Mouse (Mus musculus): ENCODE measurements at regions not wholly inside any gene's neighbourhood (a gene's known extent, or its start where the extent isn't known, plus 50 kb on each side); places are given as distances from the start of the nearest gene placed in this dataset.

DNA sequence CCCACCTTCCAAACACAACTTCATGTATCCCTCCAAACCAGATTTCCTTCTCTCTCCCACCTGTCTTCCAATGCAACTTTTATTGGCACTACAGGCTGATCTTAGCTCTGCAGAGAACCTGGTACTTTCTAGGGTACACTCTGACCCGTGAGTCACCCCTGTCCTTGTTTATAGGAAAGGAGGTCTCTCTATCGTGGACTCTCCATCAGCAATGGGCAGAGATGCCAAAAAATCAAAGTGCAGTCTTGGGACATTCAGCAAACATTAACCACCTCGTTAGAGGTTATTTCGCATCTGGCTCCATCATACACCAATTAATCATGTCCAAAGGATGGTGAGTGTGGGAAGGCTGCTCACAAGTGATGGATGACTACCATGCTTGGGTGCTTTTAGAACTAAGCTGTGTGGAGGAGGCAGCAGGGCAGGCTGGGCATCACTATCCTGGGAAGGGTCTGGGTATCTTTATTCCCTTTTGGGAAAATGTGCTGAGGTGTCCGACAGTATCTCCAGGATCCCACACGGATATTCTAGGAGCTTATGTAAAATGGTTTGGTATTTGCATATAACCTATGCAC is 214.0 kb upstream of the Dynlrb2 start:
- no peak for DNase-seq (ENCODE audit: low read depth)

DNA sequence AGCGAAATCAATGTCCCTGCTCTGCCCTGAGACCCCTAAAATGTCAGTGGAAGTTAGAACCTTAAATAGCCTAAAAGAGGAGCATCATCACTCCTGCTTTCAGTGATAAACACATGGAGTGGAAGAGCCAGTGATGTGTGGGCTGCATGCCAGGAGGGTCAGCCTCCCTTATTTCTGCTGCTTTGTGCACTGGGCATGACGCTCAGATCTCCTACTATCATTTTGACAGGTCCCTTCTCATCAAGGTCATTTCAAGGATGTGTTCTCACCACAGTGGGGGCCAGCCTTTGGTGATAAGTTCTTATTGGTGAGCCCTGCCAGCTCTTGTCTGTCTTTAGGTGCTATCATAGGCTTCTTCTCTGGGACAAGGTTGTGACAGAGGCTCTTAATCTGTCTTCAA is 215.5 kb upstream of the Dynlrb2 start:
- DNase-seq (ENCODE audit: low read depth): no peak

GRCm38 (mm10) chr8:116283990-116284389 is 220.8 kb upstream of the Dynlrb2 start:
- DNase-seq (ENCODE audit: low read depth): no peak

DNA sequence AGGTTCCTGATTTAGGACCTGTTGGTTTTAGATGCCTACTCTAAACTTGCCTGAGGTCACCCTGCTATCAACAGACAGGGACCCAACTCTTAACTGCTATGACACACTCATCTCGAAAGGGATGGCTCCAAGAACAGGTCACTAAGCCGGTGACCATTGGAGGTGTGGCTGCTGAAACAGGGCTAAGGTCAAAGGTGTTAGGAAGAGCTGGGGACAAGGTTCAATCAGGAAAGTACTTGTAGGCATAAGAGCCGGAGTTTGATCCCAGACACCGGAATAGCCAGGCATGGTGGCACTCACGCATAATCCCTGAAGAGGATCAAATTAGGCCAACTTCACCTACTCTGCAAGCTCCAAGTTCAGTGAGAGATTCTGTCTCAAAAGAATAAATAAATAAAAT is 222.4 kb upstream of the Dynlrb2 start:
- DNase-seq (ENCODE audit: low read depth): no peak

DNA sequence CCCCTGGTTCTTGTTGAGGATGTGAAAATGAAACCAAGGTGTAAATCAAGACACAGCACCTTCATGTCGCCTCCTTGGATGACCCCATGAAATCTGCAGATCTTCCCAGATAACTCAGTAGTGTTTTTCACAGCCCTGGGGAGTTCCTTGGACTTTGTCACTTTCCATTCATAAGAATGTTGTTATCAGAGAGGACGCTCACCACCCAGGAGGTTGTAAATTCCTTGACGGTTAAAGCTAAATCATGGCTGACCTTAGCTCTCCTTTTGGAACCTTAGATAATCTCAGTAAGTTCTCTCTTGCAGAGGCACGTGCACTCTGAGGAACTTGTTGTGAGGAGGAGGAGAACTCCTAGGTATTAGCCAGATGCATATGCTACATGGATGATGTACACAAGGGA is 229.8 kb upstream of the Dynlrb2 start:
- no peak for DNase-seq (ENCODE audit: low read depth)

- no peak for DNase-seq (ENCODE audit: low read depth)
Observed at GRCm38 (mm10) chr8:116271238-116271637, 233.5 kb upstream of the Dynlrb2 start.

GRCm38 (mm10) chr8:116269393-116269792 is 235.4 kb upstream of the Dynlrb2 start:
- no peak for DNase-seq (ENCODE audit: low read depth)

DNA sequence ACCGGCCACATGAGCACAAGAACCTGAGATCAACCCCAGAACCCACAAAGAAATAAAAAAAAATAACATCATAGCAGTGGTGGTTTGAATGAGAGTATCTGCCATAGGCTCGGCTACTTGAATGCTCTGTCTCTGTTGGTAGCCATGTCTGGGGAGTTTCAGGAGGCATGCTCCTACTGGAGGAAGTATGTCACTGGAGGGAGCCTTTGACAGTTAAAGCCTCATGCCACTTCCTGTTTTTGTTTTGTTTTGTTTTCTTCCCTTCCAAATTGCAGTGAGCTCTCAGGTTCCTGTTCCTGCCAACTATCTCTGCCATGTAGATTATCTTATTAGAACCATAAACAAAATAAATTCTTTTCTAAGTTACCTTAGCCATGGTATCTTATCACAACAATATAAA is 236.1 kb upstream of the Dynlrb2 start:
- DNase-seq (ENCODE audit: low read depth): no peak

GRCm38 (mm10) chr8:116268161-116268560 is 236.6 kb upstream of the Dynlrb2 start:
- no peak for DNase-seq (ENCODE audit: low read depth)

GRCm38 (mm10) chr8:116267021-116267420 is 237.8 kb upstream of the Dynlrb2 start:
- DNase-seq (ENCODE audit: low read depth): no peak

DNA sequence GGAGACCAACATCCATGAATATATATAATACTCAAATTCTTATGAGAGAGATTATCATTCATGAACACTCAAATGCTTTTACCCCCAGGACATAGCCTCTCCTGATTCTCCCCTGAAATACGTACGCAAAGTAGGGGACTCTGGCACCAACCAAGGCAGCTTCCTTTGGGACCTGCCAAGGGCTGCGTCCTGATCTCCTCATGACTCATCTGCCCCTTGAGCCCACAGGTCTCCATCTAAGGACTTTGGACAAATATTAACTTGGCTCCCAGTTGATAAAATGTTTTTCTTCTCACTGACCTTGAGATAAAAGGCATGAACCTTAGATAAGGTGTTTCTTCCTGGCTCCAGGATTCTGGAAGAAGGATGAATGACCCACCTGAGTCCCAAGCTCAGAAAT is 239.2 kb upstream of the Dynlrb2 start:
- no peak for DNase-seq (ENCODE audit: low read depth)

GRCm38 (mm10) chr8:116264078-116264477 is 240.7 kb upstream of the Dynlrb2 start:
- DNase-seq (ENCODE audit: low read depth): no peak

GRCm38 (mm10) chr8:116261286-116261685 is 243.5 kb upstream of the Dynlrb2 start:
- DNase-seq (ENCODE audit: low read depth): no peak

GRCm38 (mm10) chr8:116255398-116255797 is 249.4 kb upstream of the Dynlrb2 start:
- DNase-seq (ENCODE audit: low read depth): no peak

- no peak for DNase-seq (ENCODE audit: low read depth)
Observed at GRCm38 (mm10) chr8:116252455-116253216, 252.1 kb upstream of the Dynlrb2 start.

DNA sequence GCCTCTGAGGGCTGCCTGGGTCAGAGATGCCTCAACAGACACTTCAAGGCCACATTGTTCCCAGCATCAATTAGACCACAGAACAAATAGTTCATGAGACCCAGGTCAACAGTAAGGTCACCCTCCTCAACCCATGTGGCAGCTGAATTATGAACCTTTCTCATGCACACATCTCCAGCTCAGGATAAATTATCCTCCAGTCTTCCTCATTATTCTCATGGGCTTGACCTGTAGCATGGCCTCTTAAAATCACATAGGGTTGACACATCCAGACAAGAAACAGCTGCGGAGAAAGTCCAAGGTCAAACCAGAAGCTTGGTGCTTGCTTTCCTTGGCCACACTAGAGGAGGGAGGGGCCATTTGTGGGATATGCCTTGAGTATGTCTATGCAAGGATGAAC is 256.4 kb upstream of the Dynlrb2 start:
- DNase-seq (ENCODE audit: low read depth): no peak

- DNase-seq (ENCODE audit: low read depth): no peak
Observed at GRCm38 (mm10) chr8:116243493-116243892, 261.3 kb upstream of the Dynlrb2 start.

DNA sequence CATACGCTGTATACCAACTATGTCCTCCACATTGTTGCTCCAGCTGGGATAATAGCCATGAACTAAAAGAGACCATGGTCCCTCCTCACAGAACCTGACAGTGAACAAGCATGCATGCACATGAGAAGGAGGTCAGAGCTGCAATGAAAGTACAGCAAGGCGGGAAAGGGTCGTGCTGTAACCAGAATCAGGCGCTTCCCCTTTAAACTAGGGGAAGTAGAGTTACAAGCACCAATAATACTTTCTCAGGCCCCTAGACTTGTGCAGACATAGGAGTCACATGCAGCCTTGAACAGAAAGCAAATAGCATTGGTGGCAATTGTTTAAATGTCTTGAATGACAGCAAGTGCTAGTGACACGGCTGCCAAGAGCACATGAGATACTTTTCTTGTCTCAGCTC is 261.8 kb upstream of the Dynlrb2 start:
- DNase-seq (ENCODE audit: low read depth): no peak

- no peak for DNase-seq (ENCODE audit: low read depth)
Observed at GRCm38 (mm10) chr8:116241987-116242242, 262.9 kb upstream of the Dynlrb2 start.

DNA sequence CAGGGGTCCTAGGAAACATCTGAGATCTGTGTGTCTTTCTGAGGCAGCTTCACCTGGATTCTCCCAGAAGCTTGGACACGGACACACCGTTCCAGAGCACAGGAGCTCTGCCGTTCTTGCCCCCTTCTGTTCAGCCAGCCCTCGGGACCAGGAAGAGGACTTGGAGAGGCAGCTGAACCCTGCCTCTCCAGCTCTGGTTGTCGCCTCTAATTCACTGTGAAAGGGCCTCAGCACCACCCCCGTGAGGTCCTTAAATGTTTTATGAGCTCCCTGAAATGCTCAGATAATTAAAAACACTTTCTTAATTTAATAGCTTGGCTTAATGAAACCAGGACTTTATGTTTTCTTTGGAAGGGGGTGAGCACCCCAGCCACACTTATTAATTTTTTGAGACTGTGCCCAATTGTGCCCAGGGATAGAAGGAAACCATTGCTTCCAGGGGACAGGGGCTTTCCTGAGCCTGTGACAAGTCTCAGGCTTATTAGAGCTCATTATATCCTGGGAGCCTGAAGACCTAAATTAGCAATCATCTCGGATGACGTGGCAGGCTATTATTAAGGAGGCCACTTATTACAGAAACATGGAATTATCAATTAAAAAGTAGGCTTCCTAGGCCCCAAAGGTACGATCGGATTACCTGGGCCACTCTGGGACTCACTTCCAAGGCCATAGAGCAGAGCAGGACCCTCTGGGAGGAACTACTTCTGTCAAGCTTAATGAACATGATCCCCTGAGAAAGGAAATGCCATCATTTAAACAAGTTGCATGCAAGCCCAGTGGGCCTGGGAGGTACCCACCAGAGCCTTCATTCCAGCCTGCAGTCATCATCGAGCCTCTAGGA is 263.4 kb upstream of the Dynlrb2 start:
- DNase-seq (ENCODE audit: low read depth): no peak

DNA sequence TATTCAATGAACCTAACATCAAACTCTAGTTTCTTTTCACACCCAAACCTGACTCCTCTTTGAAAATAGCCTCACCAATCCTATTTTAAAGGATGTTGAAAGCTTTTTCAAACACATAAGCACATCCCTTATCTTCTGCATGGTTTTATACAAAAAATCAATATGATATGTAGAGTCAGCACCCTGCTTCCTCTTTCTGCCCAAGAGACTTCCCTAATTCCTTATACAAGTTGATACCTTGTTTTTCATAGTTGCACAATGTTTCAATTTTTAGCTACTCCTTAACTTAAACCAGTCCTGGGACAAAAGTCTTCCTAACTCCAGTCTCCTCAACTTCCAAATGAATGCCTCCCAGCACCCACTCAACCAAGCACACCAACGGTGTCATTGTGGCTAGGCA is 266.1 kb upstream of the Dynlrb2 start:
- DNase-seq (ENCODE audit: low read depth): no peak

DNA sequence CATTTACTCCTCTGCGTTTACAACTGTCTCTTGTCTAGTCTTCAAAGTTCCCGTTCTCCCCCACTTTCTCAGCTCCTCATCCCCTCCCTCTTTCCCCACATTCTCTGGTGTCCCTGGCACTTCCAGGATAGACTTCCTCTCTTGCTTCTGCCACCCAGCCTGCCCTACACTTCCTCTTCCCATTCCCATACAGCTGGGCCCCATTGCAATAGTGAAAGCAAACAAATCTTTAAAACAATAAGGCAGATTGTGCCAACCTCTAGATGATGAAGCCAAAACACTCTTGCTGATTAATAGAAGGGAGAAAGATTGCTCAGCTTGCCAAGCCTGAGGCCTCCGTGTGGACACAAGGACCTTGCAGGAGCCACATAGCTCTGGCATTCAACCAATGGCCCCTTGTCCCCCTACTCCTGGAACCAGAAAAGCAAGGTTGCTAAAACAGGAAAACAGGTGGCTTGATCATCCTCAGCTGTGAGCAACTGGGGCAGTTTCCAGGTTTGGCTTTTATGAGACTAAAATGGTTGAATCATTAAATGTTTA is 267.1 kb upstream of the Dynlrb2 start:
- no peak for DNase-seq (ENCODE audit: low read depth)

DNA sequence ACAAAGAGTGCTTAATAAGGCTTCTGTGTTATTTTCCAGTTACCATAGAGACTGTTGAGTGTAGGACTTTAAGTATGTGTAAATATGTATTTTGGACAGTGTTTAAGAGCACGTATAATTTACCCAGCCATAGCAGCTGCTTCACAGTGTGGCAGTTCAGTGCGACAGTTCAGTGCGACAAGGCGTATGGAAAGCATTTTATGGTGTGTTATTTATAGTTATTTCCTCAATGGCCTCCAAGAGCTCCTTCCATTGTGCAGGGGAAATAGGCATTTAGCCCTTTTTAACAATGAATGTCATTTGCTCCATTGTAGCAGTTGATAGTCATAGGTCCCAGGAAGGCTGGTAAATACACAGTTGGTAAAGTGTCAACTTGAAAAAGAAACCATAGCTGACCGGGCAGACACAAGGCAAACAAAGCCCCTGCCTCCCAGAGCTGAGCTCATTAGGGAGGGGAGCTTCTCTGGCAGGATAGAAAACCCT is 275.1 kb upstream of the Dynlrb2 start:
- DNase-seq (ENCODE audit: low read depth): no peak

Measured in 416B (cell line).